Mouse (Mus musculus): Measurements from ENCODE around the gene Reck. TPM values are rescaled to one million over a fixed set of nuclear protein-coding genes. Genes with fewer than 3 reads are reported as not detected.
A peak's percentile ranks its signal among the peaks of the same experiment; 100 is the strongest.

The Reck gene
- polyA plus RNA-seq, 1 experiment from 2014 or later = 4.9 TPM

DNA sequence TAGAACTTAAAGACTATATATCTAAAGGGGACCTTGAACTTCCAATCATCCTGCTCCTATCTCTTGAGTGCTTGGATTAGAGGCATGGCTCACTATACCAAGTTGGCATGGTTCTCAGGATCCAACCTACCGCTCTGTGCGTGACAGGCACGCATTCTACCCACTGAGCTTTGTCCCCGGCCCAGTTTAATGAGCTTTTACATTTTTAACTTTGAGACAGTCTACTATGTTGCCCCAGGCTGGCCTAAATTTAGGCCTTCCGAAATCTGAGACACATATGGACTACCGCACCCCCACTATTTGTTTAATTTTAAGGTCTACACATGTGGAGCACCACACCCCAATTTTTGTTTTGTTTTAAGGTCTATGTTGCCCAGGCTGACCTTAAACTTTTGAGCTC lies 105.5 kb downstream of the Reck start:
- H3K4me1 ChIP-seq (ENCODE audit: control insufficient read depth, insufficient read depth, low read depth, low read length) = peaks cover 13% of the 10 kb centered on the region
- no peak overlapping the region for H3K9ac ChIP-seq (ENCODE audit: low read depth, low read length)
- H3K27me3 ChIP-seq (replicated peaks; ENCODE audit: control insufficient read depth, insufficient read depth, low read length) = no peaks in the 10 kb centered on the region
- 90% methylated on average over 6 of the region's 6 CpGs for WGBS
- no peak overlapping the region for H3K4me2 ChIP-seq (ENCODE audit: low read length)
- H3K9me3 ChIP-seq (ENCODE audit: control insufficient read depth, low read length) = no peaks in the 10 kb centered on the region
- no peak for ATAC-seq
- H3K36me3 ChIP-seq (ENCODE audit: control insufficient read depth, insufficient read depth, low read length) = no peaks in the 10 kb centered on the region
- no peak overlapping the region for H3K27ac ChIP-seq (ENCODE audit: low read depth, low read length)
- H3K4me3 ChIP-seq (ENCODE audit: low read length) = no peak overlapping the region

GRCm38 (mm10) chr4:43981251-43981650 lies 105.9 kb downstream of the Reck start:
- Histone ChIP-seq H3K4me2 (ENCODE audit: low read length) (no peak overlapping the region), H3K4me1 (ENCODE audit: control insufficient read depth, insufficient read depth, low read depth, low read length) (peaks cover 13% of the 10 kb centered on the region), H3K9me3 (ENCODE audit: control insufficient read depth, low read length) (no peaks in the 10 kb centered on the region), H3K4me3 (ENCODE audit: low read length) (no peak overlapping the region), H3K27ac (ENCODE audit: low read depth, low read length) (no peak overlapping the region), H3K27me3 (replicated peaks; ENCODE audit: control insufficient read depth, insufficient read depth, low read length) (no peaks in the 10 kb centered on the region), H3K36me3 (ENCODE audit: control insufficient read depth, insufficient read depth, low read length) (no peaks in the 10 kb centered on the region), H3K9ac (ENCODE audit: low read depth, low read length) (no peak overlapping the region)
- no peak for ATAC-seq
- 94% methylated on average over 7 of the region's 7 CpGs for WGBS

DNA sequence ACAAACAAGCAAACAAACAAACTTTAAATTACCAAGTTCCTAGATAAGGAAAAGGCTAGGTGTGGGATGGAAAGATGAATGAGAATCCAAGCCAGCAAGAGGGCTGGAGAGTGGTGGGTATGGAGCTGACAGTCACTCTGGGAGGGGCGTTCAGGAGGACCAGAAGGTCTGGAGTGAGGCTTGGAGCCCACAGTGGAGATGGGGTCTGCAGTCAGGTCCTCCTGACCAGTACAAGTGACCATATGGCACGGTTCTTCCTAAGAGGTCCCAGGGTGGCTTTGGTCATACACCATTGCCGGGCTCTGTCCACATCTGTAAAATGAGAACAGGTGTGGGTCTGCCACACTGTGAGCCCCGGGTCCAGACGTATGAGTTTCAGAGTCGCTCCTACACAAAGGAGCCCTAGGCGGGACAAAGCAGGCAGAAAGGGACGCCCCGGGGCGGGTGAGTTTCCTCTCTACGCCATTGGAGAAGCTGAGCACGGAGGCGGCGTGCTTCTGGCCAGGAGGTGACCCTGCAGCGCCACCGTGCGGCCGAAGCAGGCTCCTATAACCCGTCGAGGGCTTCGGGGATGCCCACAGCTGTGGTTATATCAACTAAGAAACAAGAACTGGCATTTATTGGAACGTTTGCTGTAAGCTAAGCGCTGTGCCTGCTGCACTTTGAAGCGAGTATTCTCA lies 106.9 kb downstream of the Reck start:
- Histone ChIP-seq H3K9me3 (ENCODE audit: control insufficient read depth, low read length) (no peaks in the 10 kb centered on the region), H3K9ac (ENCODE audit: low read depth, low read length) (peak overlapping the region; percentile 61), H3K27ac (ENCODE audit: low read depth, low read length) (no peak overlapping the region), H3K4me2 (ENCODE audit: low read length) (peak overlapping the region; percentile 78), H3K27me3 (replicated peaks; ENCODE audit: control insufficient read depth, insufficient read depth, low read length) (no peaks in the 10 kb centered on the region), H3K36me3 (ENCODE audit: control insufficient read depth, insufficient read depth, low read length) (no peaks in the 10 kb centered on the region), H3K4me1 (ENCODE audit: control insufficient read depth, insufficient read depth, low read depth, low read length) (peaks cover 13% of the 10 kb centered on the region), H3K4me3 (ENCODE audit: low read length) (peak overlapping the region; percentile 39)
- WGBS = 2% methylated on average over 24 of the region's 24 CpGs
- peak; percentile 95 for ATAC-seq

DNA sequence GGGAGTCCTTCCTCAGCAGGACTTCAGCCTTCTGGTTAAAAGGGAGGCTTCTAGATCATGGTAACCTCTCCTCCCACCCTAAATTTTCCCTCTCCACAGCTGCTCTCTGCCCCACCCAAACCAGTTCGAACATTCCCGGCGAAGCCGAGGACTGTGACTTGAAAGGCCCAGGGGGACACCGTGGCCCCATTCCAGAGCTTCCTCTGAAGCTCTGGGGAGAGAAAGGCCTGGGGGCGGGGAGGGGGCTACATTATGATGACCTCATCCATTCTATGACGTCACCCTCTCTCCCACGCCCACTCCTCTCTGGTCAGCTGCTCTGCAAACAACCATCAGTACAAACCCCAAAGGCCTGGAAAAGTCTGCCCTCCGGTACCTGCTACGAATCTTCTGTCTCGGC lies 107.9 kb downstream of the Reck start, which contains the start of gene Ccin:
Ccin (plus strand) TSS at position 303 of the 400 bp plus-strand sequence.
- Histone ChIP-seq H3K9ac (ENCODE audit: low read depth, low read length) (peak within 1 kb of the TSS; percentile 61), H3K4me2 (ENCODE audit: low read length) (peak within 1 kb of the TSS; percentile 78), H3K36me3 (ENCODE audit: control insufficient read depth, insufficient read depth, low read length) (no peaks in the 10 kb centered on the region), H3K9me3 (ENCODE audit: control insufficient read depth, low read length) (no peaks in the 10 kb centered on the region), H3K27me3 (replicated peaks; ENCODE audit: control insufficient read depth, insufficient read depth, low read length) (no peaks in the 10 kb centered on the region), H3K4me3 (ENCODE audit: low read length) (peak within 1 kb of the TSS; percentile 39), H3K4me1 (ENCODE audit: control insufficient read depth, insufficient read depth, low read depth, low read length) (peaks cover 13% of the 10 kb centered on the region), H3K27ac (ENCODE audit: low read depth, low read length) (no peak within 1 kb of the TSS)
- 84% methylated on average over 11 of the region's 11 CpGs for WGBS
- no peak for ATAC-seq

DNA sequence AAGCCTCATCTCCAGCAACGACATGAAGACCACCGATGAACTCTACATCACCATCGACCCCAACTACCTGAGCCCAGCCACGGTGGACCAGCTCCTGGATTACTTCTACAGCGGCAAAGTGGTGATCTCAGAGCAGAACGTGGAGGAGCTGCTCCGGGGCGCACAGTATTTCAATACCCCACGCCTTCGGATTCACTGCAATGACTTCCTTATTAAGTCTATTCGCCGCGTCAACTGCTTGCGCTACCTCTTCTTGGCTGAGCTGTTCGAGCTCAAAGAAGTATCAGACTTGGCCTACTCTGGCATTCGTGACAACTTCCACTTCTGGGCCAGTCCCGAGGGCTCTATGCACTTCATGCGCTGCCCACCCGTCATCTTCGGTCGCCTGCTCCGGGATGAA lies 108.4 kb downstream of the Reck start:
- no peak overlapping the region for H3K4me2 ChIP-seq (ENCODE audit: low read length)
- H3K4me3 ChIP-seq (ENCODE audit: low read length) = no peak overlapping the region
- H3K9me3 ChIP-seq (ENCODE audit: control insufficient read depth, low read length) = no peaks in the 10 kb centered on the region
- 95% methylated on average over 22 of the region's 22 CpGs for WGBS
- no peaks in the 10 kb centered on the region for H3K36me3 ChIP-seq (ENCODE audit: control insufficient read depth, insufficient read depth, low read length)
- peaks cover 8% of the 10 kb centered on the region for H3K4me1 ChIP-seq (ENCODE audit: control insufficient read depth, insufficient read depth, low read depth, low read length)
- H3K27ac ChIP-seq (ENCODE audit: low read depth, low read length) = no peak overlapping the region
- no peaks in the 10 kb centered on the region for H3K27me3 ChIP-seq (replicated peaks; ENCODE audit: control insufficient read depth, insufficient read depth, low read length)
- no peak for ATAC-seq
- no peak overlapping the region for H3K9ac ChIP-seq (ENCODE audit: low read depth, low read length)

DNA sequence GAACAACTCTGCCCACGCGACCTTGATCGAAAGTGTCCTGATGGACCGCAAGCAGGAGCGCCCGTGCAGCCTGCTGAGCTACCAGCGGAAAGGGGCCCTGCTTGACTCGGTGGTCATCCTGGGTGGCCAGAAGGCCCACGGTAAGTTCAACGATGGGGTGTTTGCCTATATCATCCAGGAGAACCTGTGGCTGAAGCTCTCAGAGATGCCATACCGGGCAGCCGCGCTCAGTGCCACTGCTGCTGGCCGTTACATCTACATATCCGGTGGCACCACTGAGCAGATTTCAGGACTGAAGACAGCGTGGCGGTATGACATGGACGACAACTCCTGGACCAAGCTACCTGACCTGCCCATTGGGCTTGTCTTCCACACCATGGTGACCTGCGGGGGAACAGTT lies 109.0 kb downstream of the Reck start:
- H3K4me1 ChIP-seq (ENCODE audit: control insufficient read depth, insufficient read depth, low read depth, low read length) = peaks cover 7% of the 10 kb centered on the region
- H3K9ac ChIP-seq (ENCODE audit: low read depth, low read length) = no peak overlapping the region
- H3K27ac ChIP-seq (ENCODE audit: low read depth, low read length) = no peak overlapping the region
- H3K9me3 ChIP-seq (ENCODE audit: control insufficient read depth, low read length) = no peaks in the 10 kb centered on the region
- H3K4me2 ChIP-seq (ENCODE audit: low read length) = no peak overlapping the region
- no peak overlapping the region for H3K4me3 ChIP-seq (ENCODE audit: low read length)
- ATAC-seq = no peak
- no peaks in the 10 kb centered on the region for H3K36me3 ChIP-seq (ENCODE audit: control insufficient read depth, insufficient read depth, low read length)
- 92% methylated on average over 19 of the region's 19 CpGs for WGBS
- H3K27me3 ChIP-seq (replicated peaks; ENCODE audit: control insufficient read depth, insufficient read depth, low read length) = no peaks in the 10 kb centered on the region

- no peaks in the 10 kb centered on the region for H3K27me3 ChIP-seq (replicated peaks; ENCODE audit: control insufficient read depth, insufficient read depth, low read length)
- H3K9ac ChIP-seq (ENCODE audit: low read depth, low read length) = no peak overlapping the region
- no peaks in the 10 kb centered on the region for H3K36me3 ChIP-seq (ENCODE audit: control insufficient read depth, insufficient read depth, low read length)
- H3K4me1 ChIP-seq (ENCODE audit: control insufficient read depth, insufficient read depth, low read depth, low read length) = no peaks in the 10 kb centered on the region
- 87% methylated on average over 3 of the region's 3 CpGs for WGBS
- no peaks in the 10 kb centered on the region for H3K9me3 ChIP-seq (ENCODE audit: control insufficient read depth, low read length)
- H3K4me2 ChIP-seq (ENCODE audit: low read length) = no peak overlapping the region
- no peak overlapping the region for H3K4me3 ChIP-seq (ENCODE audit: low read length)
- no peak for ATAC-seq
- H3K27ac ChIP-seq (ENCODE audit: low read depth, low read length) = no peak overlapping the region
Observed at GRCm38 (mm10) chr4:43988976-43989375, 113.6 kb downstream of the Reck start.

GRCm38 (mm10) chr4:43993072-43993471 lies 117.7 kb downstream of the Reck start:
- Histone ChIP-seq H3K36me3 (ENCODE audit: control insufficient read depth, insufficient read depth, low read length) (no peaks in the 10 kb centered on the region), H3K4me1 (ENCODE audit: control insufficient read depth, insufficient read depth, low read depth, low read length) (no peaks in the 10 kb centered on the region), H3K9ac (ENCODE audit: low read depth, low read length) (no peak overlapping the region), H3K4me2 (ENCODE audit: low read length) (no peak overlapping the region), H3K9me3 (ENCODE audit: control insufficient read depth, low read length) (no peaks in the 10 kb centered on the region), H3K4me3 (ENCODE audit: low read length) (no peak overlapping the region), H3K27me3 (replicated peaks; ENCODE audit: control insufficient read depth, insufficient read depth, low read length) (no peaks in the 10 kb centered on the region), H3K27ac (ENCODE audit: low read depth, low read length) (no peak overlapping the region)
- no peak for ATAC-seq
- 94% methylated on average over 11 of the region's 11 CpGs for WGBS

GRCm38 (mm10) chr4:43994342-43994741 lies 119.0 kb downstream of the Reck start:
- no peak overlapping the region for H3K27ac ChIP-seq (ENCODE audit: low read depth, low read length)
- H3K27me3 ChIP-seq (replicated peaks; ENCODE audit: control insufficient read depth, insufficient read depth, low read length) = no peaks in the 10 kb centered on the region
- H3K36me3 ChIP-seq (ENCODE audit: control insufficient read depth, insufficient read depth, low read length) = no peaks in the 10 kb centered on the region
- H3K9me3 ChIP-seq (ENCODE audit: control insufficient read depth, low read length) = peaks cover 2% of the 10 kb centered on the region; the same call in 1 of the 2 replicates
- no peak overlapping the region for H3K4me2 ChIP-seq (ENCODE audit: low read length)
- 87% methylated on average over 2 of the region's 2 CpGs for WGBS
- H3K4me3 ChIP-seq (ENCODE audit: low read length) = no peak overlapping the region
- ATAC-seq = no peak
- H3K9ac ChIP-seq (ENCODE audit: low read depth, low read length) = no peak overlapping the region
- H3K4me1 ChIP-seq (ENCODE audit: control insufficient read depth, insufficient read depth, low read depth, low read length) = no peaks in the 10 kb centered on the region
